Mouse (Mus musculus) kidney, postnatal 36 days (tissue): ENCODE measurements around the gene Dync2h1.
"Not testable (repeated sequence)": the region's sequence is repeated elsewhere in the genome, so short reads cannot be mapped to it uniquely, and the experiment has no call there.

Experiments
- DNase-seq, 2 experiments: peaks; one replicate each; pipeline ENCODE4 v3.0.0; 2021 to 2022; ENCODE audit warnings: mixed read lengths in 2 of 2

Dync2h1 gene

GRCm38 (mm10) chr9:7184172-7184896, at the start of gene Dync2h1, which contains the start of gene Dcun1d5:
Gene Dync2h1 (minus strand): TSS chr9:7184446.
Gene Dcun1d5 (plus strand): TSS chr9:7184520.
- peak; percentile 97 to 98 for DNase-seq

DNA sequence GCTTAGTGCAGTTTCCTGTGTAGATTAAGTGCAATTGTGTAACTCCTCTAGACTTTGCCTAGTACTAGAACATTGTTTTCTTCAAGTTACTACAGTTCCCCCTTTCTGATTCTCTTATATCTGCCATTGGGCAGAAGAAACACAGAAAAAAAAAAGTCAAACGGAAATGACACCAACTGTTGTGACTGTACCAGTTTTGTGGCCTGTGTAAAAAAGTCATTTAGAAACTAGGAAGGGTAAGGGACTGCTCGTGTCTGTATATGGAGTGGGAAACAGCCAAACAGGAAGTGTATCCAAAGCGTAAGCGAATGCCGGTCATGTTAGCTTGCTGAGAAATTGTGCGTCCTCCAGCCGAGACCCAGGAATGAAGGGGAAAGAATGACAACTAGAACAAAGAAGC, 37.2 kb upstream of the Dync2h1 start:
- peak in 1 of 2 experiments; percentile 1 for DNase-seq

- no peak for DNase-seq
Measured at GRCm38 (mm10) chr9:7221024-7221423, 36.8 kb upstream of the Dync2h1 start.

- peak; percentile 21 to 33 for DNase-seq
Measured at GRCm38 (mm10) chr9:7216240-7216639, 32.0 kb upstream of the Dync2h1 start.

DNA sequence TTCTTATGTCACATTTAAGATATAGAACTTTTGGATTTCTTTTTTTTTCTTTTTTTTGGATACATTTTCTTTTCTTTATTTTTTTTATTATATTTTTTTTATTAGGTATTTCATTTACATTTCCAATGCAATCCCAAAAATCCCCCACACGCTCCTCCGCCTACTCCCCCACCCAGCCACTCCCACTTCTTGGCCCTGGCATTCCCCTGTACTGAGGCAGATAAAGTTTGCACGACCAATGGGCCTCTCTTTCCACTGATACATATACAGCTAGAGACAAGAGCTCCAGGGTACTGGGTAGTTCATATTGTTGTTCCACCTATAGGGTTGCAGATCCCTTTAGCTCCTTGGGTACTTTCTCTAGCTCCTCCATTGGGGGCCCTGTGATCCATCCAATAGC, 6.4 kb upstream of the Dync2h1 start:
- not testable (repeated sequence) for DNase-seq

DNA sequence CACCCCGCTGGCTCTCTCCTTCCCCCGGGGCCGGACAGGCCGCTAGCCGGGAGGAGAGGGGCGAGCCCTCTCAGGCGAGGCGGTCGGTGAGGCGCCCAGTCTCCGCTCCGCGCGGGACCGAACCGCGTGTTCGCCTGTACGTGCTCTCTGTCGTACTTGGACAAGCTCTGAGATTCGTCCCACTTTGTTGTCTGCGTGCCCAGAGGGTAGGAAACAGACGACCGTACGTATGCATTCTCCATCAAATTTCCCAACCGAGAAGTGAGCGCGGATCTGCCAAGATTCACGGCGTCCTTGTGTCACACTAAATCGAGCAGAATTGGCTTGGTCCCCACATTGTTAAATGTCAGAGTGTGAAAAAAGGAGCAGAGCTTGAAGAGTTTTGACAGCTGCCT, 648 bp upstream of the Dync2h1 start:
- DNase-seq: peak in 1 of 2 experiments; percentile 41

- DNase-seq: peak; percentile 96
Measured at GRCm38 (mm10) chr9:7176618-7177610, 7.3 kb downstream of the Dync2h1 start.

GRCm38 (mm10) chr9:7173756-7174155, 10.5 kb downstream of the Dync2h1 start:
- peak; percentile 27 to 65 for DNase-seq

DNA sequence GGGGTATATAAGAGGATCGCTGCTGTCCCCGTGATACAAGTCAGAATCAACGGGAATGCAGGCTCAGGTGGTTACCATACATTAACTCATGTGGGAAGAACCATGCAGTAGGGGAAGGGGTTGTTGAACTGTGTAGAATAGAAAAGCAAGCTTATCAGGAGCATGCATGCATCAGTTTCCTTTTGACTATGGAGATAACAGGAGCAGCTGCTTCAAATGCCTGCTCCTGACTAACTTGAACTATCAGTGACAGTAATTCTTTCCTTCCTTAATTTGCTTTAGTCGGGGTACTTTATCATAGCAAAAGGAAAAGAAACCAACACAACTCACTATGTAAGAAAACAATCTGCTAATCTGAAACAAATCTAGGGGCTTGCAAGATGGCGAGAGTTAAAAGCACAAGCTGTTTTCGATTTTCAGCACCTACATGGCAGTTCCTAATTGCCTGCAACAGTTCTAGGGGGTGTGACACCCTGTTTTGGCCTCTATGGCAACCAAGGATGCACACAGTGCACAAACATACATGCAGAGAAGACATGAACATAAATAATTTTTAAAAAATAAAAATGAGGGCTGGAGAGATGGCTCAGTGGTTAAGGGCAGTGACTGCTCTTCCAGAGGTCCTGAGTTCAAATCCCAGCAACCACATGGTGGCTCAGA, 16.8 kb downstream of the Dync2h1 start:
- no peak for DNase-seq

DNA sequence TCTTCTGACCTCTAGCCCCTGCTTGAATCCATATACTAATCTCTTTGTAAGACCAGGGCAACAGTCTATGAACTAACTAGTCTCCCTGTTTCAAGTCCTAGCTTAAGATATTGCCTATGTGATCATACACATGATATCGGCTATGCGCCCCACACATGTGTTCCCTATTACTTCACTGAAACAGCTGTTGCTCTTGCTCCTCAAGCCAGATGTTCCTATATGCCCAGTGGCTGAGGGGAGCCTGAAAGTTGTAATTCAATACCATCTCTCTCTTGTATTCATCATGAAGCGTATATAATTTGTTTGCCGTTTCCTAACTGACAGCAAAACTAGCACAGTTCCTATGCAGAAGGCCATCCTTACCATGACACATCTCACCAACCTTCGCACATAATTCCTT, 23.6 kb downstream of the Dync2h1 start:
- DNase-seq: no peak

DNA sequence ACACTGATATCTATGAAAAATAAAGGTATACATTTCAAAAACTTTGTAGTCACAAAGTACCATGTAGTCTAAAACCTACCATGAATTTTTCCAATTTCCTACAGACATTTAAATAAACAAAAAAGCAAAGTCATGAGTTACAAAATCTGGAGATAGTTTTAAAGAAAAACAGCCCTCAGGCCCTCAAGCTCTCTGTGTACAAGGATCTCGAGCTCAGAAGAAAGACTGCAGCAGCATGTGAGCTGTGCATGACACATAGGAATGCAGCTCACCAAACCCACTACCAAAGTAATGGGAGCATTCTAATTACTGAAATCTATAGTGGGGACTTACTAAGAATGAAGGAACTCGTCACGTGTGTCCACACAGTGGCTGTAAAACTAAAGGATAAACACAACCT, 24.5 kb downstream of the Dync2h1 start:
- DNase-seq: no peak

DNA sequence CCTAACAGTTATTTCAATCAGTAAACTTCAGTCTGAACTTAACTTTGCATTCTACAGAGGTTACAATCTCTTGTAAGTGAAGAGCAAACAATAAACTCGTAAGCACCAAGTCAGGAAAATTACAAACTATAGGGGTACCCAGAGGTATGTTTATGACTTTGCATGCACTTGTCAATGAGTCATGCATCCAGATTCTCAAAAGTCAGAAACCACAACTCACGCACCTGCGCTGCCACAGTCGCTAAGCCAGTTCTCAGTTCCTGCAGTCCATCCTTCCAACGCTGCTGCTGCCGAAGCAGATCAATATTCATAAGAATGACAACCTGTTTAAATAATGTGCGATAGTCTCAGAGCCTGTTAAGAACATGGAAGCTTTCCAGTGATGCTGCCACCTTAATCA, 25.6 kb downstream of the Dync2h1 start:
- DNase-seq: no peak

GRCm38 (mm10) chr9:7154391-7154790, 29.9 kb downstream of the Dync2h1 start:
- no peak for DNase-seq

- DNase-seq: no peak
Measured at GRCm38 (mm10) chr9:7122863-7123262, 61.4 kb downstream of the Dync2h1 start.

GRCm38 (mm10) chr9:7110166-7110565, 74.1 kb downstream of the Dync2h1 start:
- no peak for DNase-seq

- no peak for DNase-seq
Measured at GRCm38 (mm10) chr9:7101361-7101760, 82.9 kb downstream of the Dync2h1 start.

- DNase-seq: no peak
Measured at GRCm38 (mm10) chr9:7074625-7075024, 109.6 kb downstream of the Dync2h1 start.

- no peak for DNase-seq
Measured at GRCm38 (mm10) chr9:7070846-7071245, 113.4 kb downstream of the Dync2h1 start.

GRCm38 (mm10) chr9:7050588-7050987, 133.7 kb downstream of the Dync2h1 start:
- DNase-seq: peak; percentile 15 to 60

DNA sequence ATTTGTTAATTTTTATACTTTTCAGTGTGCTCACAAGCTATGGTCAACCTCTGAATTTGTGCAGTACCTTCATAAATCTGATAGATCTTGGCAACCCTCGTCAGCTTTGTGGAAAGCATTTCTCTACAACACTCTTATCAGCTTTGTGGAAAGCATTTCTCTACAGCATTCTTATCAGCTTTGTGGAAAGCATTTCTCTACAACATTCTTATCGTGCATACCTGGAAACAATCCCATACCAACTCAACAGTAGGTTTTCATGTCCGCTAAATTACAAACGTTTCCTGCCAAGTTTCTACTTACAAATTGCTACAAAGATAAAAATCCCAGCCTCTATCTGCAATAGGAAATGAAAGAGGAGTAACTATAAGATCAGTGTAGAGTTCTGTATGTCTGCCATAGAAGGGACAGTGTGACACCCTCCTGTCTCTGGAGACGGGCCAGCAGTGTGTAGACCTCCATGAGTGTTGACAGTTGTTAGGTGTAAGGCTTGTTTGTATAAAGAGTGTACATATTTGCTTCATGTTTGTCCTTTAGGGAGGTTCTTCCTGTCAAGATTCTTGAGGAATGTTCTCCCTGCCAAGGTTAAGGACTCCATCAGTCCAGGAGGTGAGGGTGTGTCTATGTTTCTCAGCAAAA, 141.5 kb downstream of the Dync2h1 start:
- DNase-seq: no peak

DNA sequence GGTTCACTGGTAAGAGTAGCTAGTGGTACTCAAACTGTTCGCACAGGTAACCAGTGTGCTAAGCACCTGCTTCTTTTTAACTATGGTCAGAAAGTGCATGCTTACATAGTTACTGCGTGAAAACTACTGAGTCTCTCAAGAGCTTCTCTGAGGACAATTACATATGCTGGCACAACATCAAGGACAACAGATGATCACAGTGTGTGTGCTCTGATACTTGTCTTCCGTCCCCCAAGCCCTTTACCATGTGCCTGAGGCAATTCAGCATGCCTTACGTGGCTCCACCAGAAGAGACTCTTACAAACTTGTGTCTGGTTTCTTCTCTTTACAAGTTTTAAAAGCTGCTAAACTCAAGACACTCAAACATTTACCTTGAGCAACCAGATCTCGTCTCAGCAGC, 143.0 kb downstream of the Dync2h1 start:
- DNase-seq: no peak

- no peak for DNase-seq
Measured at GRCm38 (mm10) chr9:7032553-7032952, 151.7 kb downstream of the Dync2h1 start.

- DNase-seq: no peak
Measured at GRCm38 (mm10) chr9:7015600-7015999, 168.6 kb downstream of the Dync2h1 start.
